Mouse (Mus musculus): ENCODE results near the gene Traf5. TPM values are rescaled to one million over a fixed set of nuclear protein-coding genes. Genes with fewer than 3 reads are reported as not detected.
A peak's percentile ranks its signal among the peaks of the same experiment; 100 is the strongest.

Gene Traf5
- total and polyA plus RNA-seq, 2 experiments from 2014 or later, result 1.6 to 2.0 TPM

- ATAC-seq (ENCODE audit: low FRiP score) (no peak), DNase-seq (ENCODE audit: low spot score) (no peak)
- Histone ChIP-seq H3K36me3 (ENCODE audit: insufficient read depth, low read length) (peaks cover 34% of the 10 kb centered on the region), H3K27ac (ENCODE audit: low read depth, low read length) (no peak overlapping the region), H3K4me2 (ENCODE audit: low read depth, low read length, poor library complexity, severe bottlenecking) (no peak overlapping the region), H3K4me1 (ENCODE audit: insufficient read depth, low read length) (no peaks in the 10 kb centered on the region), H3K27me3 (ENCODE audit: insufficient read depth, low read length) (no peaks in the 10 kb centered on the region), H3K9me3 (ENCODE audit: low read length) (no peaks in the 10 kb centered on the region), H3K9ac (replicated peaks; ENCODE audit: low read length, poor library complexity, severe bottlenecking) (no peak overlapping the region), H3K4me3 (ENCODE audit: low read depth, low read length) (no peak overlapping the region)
- no peak for TF ChIP-seq CTCF (IDR thresholded peaks at IDR 0.05)
- 92% methylated on average over 11 of the region's 11 CpGs for WGBS
Measured at GRCm38 (mm10) chr1:192100742-192101141, 8.4 kb upstream of the Traf5 start.

- Histone ChIP-seq H3K9ac (replicated peaks; ENCODE audit: low read length, poor library complexity, severe bottlenecking) (no peak overlapping the region), H3K36me3 (ENCODE audit: insufficient read depth, low read length) (peaks cover 10% of the 10 kb centered on the region), H3K27ac (ENCODE audit: low read depth, low read length) (no peak overlapping the region), H3K9me3 (ENCODE audit: low read length) (no peaks in the 10 kb centered on the region), H3K27me3 (ENCODE audit: insufficient read depth, low read length) (peaks cover 8% of the 10 kb centered on the region), H3K4me3 (ENCODE audit: low read depth, low read length) (no peak overlapping the region), H3K4me1 (ENCODE audit: insufficient read depth, low read length) (no peaks in the 10 kb centered on the region), H3K4me2 (ENCODE audit: low read depth, low read length, poor library complexity, severe bottlenecking) (no peak overlapping the region)
- no peak for ATAC-seq (ENCODE audit: low FRiP score)
- 94% methylated on average over 5 of the region's 5 CpGs for WGBS
- no peak for TF ChIP-seq CTCF (IDR thresholded peaks at IDR 0.05)
- DNase-seq (ENCODE audit: low spot score), result no peak
Measured at GRCm38 (mm10) chr1:192095626-192096025, 3.3 kb upstream of the Traf5 start.

GRCm38 (mm10) chr1:192094451-192095170 lies 2.3 kb upstream of the Traf5 start:
- Histone ChIP-seq H3K4me2 (ENCODE audit: low read depth, low read length, poor library complexity, severe bottlenecking) (no peak overlapping the region), H3K36me3 (ENCODE audit: insufficient read depth, low read length) (peaks cover 8% of the 10 kb centered on the region; the same call in 1 of the 2 replicates), H3K4me1 (ENCODE audit: insufficient read depth, low read length) (no peaks in the 10 kb centered on the region), H3K9ac (replicated peaks; ENCODE audit: low read length, poor library complexity, severe bottlenecking) (no peak overlapping the region), H3K27me3 (ENCODE audit: insufficient read depth, low read length) (peaks cover 15% of the 10 kb centered on the region), H3K9me3 (ENCODE audit: low read length) (no peaks in the 10 kb centered on the region), H3K27ac (ENCODE audit: low read depth, low read length) (no peak overlapping the region), H3K4me3 (ENCODE audit: low read depth, low read length) (no peak overlapping the region)
- DNase-seq (ENCODE audit: low spot score) (peak; percentile 71), ATAC-seq (ENCODE audit: low FRiP score) (no peak)
- WGBS, result 65% methylated on average over 13 of the region's 13 CpGs
- peak; percentile 83 for TF ChIP-seq CTCF (IDR thresholded peaks at IDR 0.05)

GRCm38 (mm10) chr1:192092879-192093660 lies 711 bp upstream of the Traf5 start:
- peak; percentile 97 for TF ChIP-seq CTCF (IDR thresholded peaks at IDR 0.05)
- H3K4me2 ChIP-seq (ENCODE audit: low read depth, low read length, poor library complexity, severe bottlenecking), result peak overlapping the region; percentile 99
- no peaks in the 10 kb centered on the region for H3K4me1 ChIP-seq (ENCODE audit: insufficient read depth, low read length)
- peak; percentile 91 for DNase-seq (ENCODE audit: low spot score)
- WGBS, result 34% methylated on average over 16 of the region's 16 CpGs
- peaks cover 3% of the 10 kb centered on the region; the same call in 1 of the 2 replicates for H3K36me3 ChIP-seq (ENCODE audit: insufficient read depth, low read length)
- peak overlapping the region; percentile 50 for H3K4me3 ChIP-seq (ENCODE audit: low read depth, low read length)
- H3K27me3 ChIP-seq (ENCODE audit: insufficient read depth, low read length), result peaks cover 15% of the 10 kb centered on the region
- H3K27ac ChIP-seq (ENCODE audit: low read depth, low read length), result no peak overlapping the region
- no peaks in the 10 kb centered on the region for H3K9me3 ChIP-seq (ENCODE audit: low read length)
- peak; percentile 88 for ATAC-seq (ENCODE audit: low FRiP score)
- 0 out of 2 replicates have a peak overlapping the region, but pooled peaks have one; percentile 62 for H3K9ac ChIP-seq (replicated peaks; ENCODE audit: low read length, poor library complexity, severe bottlenecking)

- Histone ChIP-seq H3K9ac (replicated peaks; ENCODE audit: low read length, poor library complexity, severe bottlenecking) (no peak overlapping the region), H3K4me1 (ENCODE audit: insufficient read depth, low read length) (no peaks in the 10 kb centered on the region), H3K36me3 (ENCODE audit: insufficient read depth, low read length) (no peaks in the 10 kb centered on the region), H3K9me3 (ENCODE audit: low read length) (no peaks in the 10 kb centered on the region), H3K27me3 (ENCODE audit: insufficient read depth, low read length) (peaks cover 15% of the 10 kb centered on the region), H3K27ac (ENCODE audit: low read depth, low read length) (no peak overlapping the region), H3K4me3 (ENCODE audit: low read depth, low read length) (no peak overlapping the region), H3K4me2 (ENCODE audit: low read depth, low read length, poor library complexity, severe bottlenecking) (peak overlapping the region; percentile 99; the same call in 1 of the 2 replicates)
- WGBS, result 78% methylated on average over 11 of the region's 11 CpGs
- no peak for DNase-seq (ENCODE audit: low spot score)
- no peak for ATAC-seq (ENCODE audit: low FRiP score)
- TF ChIP-seq CTCF (IDR thresholded peaks at IDR 0.05), result no peak
Measured at GRCm38 (mm10) chr1:192090689-192091567, 1.4 kb downstream of the Traf5 start.
